Mouse (Mus musculus): ENCODE results near the gene Incenp. TPM values are rescaled to one million over a fixed set of nuclear protein-coding genes. Genes with fewer than 3 reads are reported as not detected.
"Not testable (repeated sequence)": the region's sequence is repeated elsewhere in the genome, so short reads cannot be mapped to it uniquely, and the experiment has no call there.

Incenp gene
- polyA plus RNA-seq, 1 experiment from 2014 or later, result 92.2 TPM

DNA sequence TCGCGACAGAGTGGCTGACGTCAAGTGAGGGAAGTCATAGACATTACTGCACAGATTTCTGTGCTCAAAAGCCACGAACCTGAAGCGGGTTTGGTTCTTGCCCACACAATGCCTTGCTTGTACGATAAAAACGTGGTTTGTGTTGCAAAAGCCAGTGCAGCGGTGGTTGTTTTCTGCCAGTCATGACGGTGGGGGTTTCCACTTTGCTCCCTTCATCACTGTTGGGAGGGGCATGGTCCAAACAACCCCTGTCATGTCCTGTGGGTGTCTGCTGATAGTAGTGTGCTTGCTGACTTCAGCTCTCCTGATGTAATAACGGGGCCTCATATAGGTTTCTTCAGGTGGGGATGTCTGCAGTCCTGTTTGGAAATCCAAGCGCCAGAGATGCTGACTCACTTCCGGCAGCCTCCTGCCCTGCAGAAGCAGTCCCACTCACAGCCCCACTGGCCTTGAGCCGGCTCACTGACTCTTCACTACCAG, 39.5 kb upstream of the Incenp start:
- H3K4me1 ChIP-seq (ENCODE audit: control insufficient read depth, insufficient read depth, low read length), result no peaks in the 10 kb centered on the region
- no peak overlapping the region for H3K27ac ChIP-seq (replicated peaks; ENCODE audit: low read depth, low read length)
- no peaks in the 10 kb centered on the region for H3K27me3 ChIP-seq (ENCODE audit: control insufficient read depth, insufficient read depth, low read length)
- DNase-seq (ENCODE audit: low spot score) (no peak), ATAC-seq (replicated peaks; ENCODE audit: insufficient number of reproducible peaks, low FRiP score, low TSS enrichment, low read depth) (no peak)
- H3K4me2 ChIP-seq (ENCODE audit: low read depth, low read length), result no peak overlapping the region
- H3K4me3 ChIP-seq (ENCODE audit: low read depth, low read length), result no peak overlapping the region
- 77% methylated on average over 13 of the region's 13 CpGs for WGBS
- no peaks in the 10 kb centered on the region for H3K36me3 ChIP-seq (replicated peaks; ENCODE audit: control insufficient read depth, insufficient read depth, low read depth, low read length)
- H3K9me3 ChIP-seq (replicated peaks; ENCODE audit: control insufficient read depth, low read length), result no peaks in the 10 kb centered on the region
- H3K9ac ChIP-seq (replicated peaks; ENCODE audit: low read length), result no peak overlapping the region

DNA sequence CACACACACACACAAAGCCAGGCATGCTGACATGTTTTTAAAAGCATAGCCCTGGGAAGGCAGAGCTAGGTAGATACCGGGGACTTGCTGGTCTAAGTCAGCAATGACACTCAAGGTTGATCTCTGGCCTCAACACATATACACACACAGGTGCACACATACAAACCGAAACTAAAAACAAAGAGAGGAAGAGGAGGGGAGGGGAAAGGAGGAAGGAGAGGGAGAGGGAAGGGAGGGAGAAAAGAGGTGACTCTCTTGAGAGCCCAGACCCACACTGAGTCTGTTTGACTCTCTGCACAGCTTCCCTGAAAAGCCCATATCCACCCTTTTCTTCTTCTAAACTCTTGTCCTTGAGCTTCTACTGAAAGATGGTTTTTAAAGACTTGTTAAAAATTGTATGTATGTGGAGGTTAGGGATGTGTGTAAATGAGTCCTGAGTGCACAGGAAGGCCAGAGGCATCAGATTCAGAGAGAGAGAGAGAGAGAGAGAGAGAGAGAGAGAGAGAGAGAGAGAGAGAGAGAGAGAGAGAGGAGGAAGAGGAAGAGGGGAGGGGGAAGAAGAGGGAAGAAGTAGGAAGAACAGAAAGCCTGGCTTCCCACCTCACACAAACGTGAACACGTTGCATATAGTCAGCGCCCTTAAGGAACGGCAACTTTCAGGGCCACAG, 38.9 kb upstream of the Incenp start:
- Histone ChIP-seq H3K9me3 (replicated peaks; ENCODE audit: control insufficient read depth, low read length) (no peaks in the 10 kb centered on the region), H3K27me3 (ENCODE audit: control insufficient read depth, insufficient read depth, low read length) (no peaks in the 10 kb centered on the region), H3K4me1 (ENCODE audit: control insufficient read depth, insufficient read depth, low read length) (no peaks in the 10 kb centered on the region), H3K9ac (replicated peaks; ENCODE audit: low read length) (no peak overlapping the region), H3K4me3 (ENCODE audit: low read depth, low read length) (no peak overlapping the region), H3K27ac (replicated peaks; ENCODE audit: low read depth, low read length) (no peak overlapping the region), H3K4me2 (ENCODE audit: low read depth, low read length) (no peak overlapping the region), H3K36me3 (replicated peaks; ENCODE audit: control insufficient read depth, insufficient read depth, low read depth, low read length) (no peaks in the 10 kb centered on the region)
- no peak for DNase-seq (ENCODE audit: low spot score)
- ATAC-seq (replicated peaks; ENCODE audit: insufficient number of reproducible peaks, low FRiP score, low TSS enrichment, low read depth), result no peak
- WGBS, result 80% methylated on average over 6 of the region's 6 CpGs

DNA sequence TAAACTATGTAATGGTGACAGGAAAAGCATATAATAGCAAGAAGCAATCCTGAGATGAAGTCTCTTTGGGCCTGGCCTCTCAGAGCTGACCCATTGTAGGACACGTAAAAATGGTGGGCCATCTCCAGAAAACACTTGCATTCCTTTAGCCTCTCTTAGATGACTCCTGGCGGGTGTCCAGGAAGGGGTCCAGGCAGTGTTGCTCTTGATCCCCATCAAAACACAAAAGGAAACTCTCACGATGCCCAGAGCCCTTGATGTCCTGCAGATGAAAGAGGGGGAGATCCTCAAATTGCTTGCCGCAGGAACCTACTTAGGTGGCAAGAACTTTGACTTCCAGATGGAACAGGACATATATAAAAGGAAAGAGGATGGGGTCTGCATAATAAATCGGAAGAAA, 38.1 kb upstream of the Incenp start:
- H3K4me2 ChIP-seq (ENCODE audit: low read depth, low read length), result no peak overlapping the region
- H3K4me1 ChIP-seq (ENCODE audit: control insufficient read depth, insufficient read depth, low read length), result no peaks in the 10 kb centered on the region
- H3K9me3 ChIP-seq (replicated peaks; ENCODE audit: control insufficient read depth, low read length), result no peaks in the 10 kb centered on the region
- H3K27me3 ChIP-seq (ENCODE audit: control insufficient read depth, insufficient read depth, low read length), result no peaks in the 10 kb centered on the region
- H3K9ac ChIP-seq (replicated peaks; ENCODE audit: low read length), result no peak overlapping the region
- ATAC-seq (replicated peaks; ENCODE audit: insufficient number of reproducible peaks, low FRiP score, low TSS enrichment, low read depth) (no peak), DNase-seq (ENCODE audit: low spot score) (no peak)
- WGBS, result 62% methylated on average over 5 of the region's 5 CpGs
- no peak overlapping the region for H3K4me3 ChIP-seq (ENCODE audit: low read depth, low read length)
- no peaks in the 10 kb centered on the region for H3K36me3 ChIP-seq (replicated peaks; ENCODE audit: control insufficient read depth, insufficient read depth, low read depth, low read length)
- no peak overlapping the region for H3K27ac ChIP-seq (replicated peaks; ENCODE audit: low read depth, low read length)

DNA sequence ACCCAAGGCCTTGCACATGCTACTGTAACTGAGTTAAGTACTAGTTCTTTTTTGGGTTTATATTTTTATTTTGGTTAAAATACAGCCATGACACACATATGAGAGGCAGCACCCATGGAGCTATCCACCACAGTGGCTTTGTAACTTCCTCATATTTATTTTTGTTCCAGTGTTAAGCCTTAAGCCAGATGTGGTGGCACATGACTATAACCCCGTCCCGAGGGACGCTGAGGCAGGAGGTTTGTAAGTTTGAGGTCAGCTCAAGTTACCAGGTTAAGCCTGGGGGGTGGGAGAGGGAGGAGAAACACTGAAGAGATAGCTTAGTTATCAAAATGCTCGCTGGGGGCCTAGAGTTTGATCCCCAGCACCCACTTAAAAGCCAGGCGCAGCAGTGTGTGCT, 37.2 kb upstream of the Incenp start:
- WGBS, result 59% methylated on average over 5 of the region's 5 CpGs
- H3K9me3 ChIP-seq (replicated peaks; ENCODE audit: control insufficient read depth, low read length), result no peaks in the 10 kb centered on the region
- DNase-seq (ENCODE audit: low spot score), result no peak
- H3K27me3 ChIP-seq (ENCODE audit: control insufficient read depth, insufficient read depth, low read length), result no peaks in the 10 kb centered on the region
- no peaks in the 10 kb centered on the region for H3K36me3 ChIP-seq (replicated peaks; ENCODE audit: control insufficient read depth, insufficient read depth, low read depth, low read length)
- H3K4me1 ChIP-seq (ENCODE audit: control insufficient read depth, insufficient read depth, low read length), result no peaks in the 10 kb centered on the region
- ATAC-seq (replicated peaks; ENCODE audit: insufficient number of reproducible peaks, low FRiP score, low TSS enrichment, low read depth), result no peak
- H3K27ac ChIP-seq (replicated peaks; ENCODE audit: low read depth, low read length), result no peak overlapping the region
- no peak overlapping the region for H3K4me3 ChIP-seq (ENCODE audit: low read depth, low read length)
- no peak overlapping the region for H3K4me2 ChIP-seq (ENCODE audit: low read depth, low read length)
- no peak overlapping the region for H3K9ac ChIP-seq (replicated peaks; ENCODE audit: low read length)

DNA sequence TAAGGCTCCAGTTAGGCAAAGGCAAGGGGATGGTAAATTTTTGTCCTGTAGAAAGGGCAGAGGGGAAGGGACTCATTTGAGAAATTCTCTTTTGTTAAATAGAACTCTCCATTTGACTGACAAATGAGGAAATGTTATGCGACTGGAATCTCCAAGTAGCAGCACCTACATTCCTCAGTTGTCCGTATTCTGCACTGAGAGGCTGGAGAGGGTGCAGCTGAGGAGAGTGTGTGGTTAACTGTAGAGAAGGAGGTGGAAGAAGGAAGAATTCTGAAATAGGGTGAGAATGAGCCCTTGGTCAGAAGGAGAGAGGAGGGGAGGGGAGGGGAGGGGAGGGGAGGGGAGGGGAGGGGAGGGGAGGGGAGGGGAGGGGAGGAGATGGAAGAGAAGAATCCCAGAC, 34.6 kb upstream of the Incenp start:
- H3K4me2 ChIP-seq (ENCODE audit: low read depth, low read length), result no peak overlapping the region
- H3K36me3 ChIP-seq (replicated peaks; ENCODE audit: control insufficient read depth, insufficient read depth, low read depth, low read length), result no peaks in the 10 kb centered on the region
- no peak for ATAC-seq (replicated peaks; ENCODE audit: insufficient number of reproducible peaks, low FRiP score, low TSS enrichment, low read depth)
- no peak for DNase-seq (ENCODE audit: low spot score)
- WGBS, result 60% methylated on average over 2 of the region's 2 CpGs
- H3K4me3 ChIP-seq (ENCODE audit: low read depth, low read length), result no peak overlapping the region
- no peaks in the 10 kb centered on the region for H3K4me1 ChIP-seq (ENCODE audit: control insufficient read depth, insufficient read depth, low read length)
- no peak overlapping the region for H3K9ac ChIP-seq (replicated peaks; ENCODE audit: low read length)
- H3K9me3 ChIP-seq (replicated peaks; ENCODE audit: control insufficient read depth, low read length), result no peaks in the 10 kb centered on the region
- no peak overlapping the region for H3K27ac ChIP-seq (replicated peaks; ENCODE audit: low read depth, low read length)
- no peaks in the 10 kb centered on the region for H3K27me3 ChIP-seq (ENCODE audit: control insufficient read depth, insufficient read depth, low read length)

DNA sequence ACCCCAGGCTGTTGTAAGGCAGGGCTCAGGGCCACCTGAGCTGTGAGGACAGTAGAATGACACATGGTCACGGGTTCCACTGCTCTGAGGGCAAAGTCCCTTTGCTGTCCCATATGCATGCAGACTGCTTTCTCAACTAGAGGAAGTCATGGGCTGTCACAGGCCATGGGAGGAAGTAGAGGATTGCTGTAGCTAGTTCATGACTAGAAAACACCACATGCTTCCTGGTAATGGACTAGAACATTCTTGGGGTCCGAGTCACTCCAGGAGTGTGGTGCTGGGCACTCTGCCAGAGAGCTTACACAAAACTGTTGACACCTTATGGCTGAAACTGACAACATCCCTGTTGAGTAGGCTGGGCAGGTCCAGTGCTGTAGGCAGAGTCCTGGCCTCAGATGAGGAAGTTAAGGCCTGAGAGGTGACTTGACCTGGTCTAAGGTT, 31.8 kb upstream of the Incenp start:
- H3K4me1 ChIP-seq (ENCODE audit: control insufficient read depth, insufficient read depth, low read length); H3K27ac ChIP-seq (replicated peaks; ENCODE audit: low read depth, low read length); DNase-seq (ENCODE audit: low spot score); H3K9ac ChIP-seq (replicated peaks; ENCODE audit: low read length); H3K4me3 ChIP-seq (ENCODE audit: low read depth, low read length); H3K9me3 ChIP-seq (replicated peaks; ENCODE audit: control insufficient read depth, low read length); H3K4me2 ChIP-seq (ENCODE audit: low read depth, low read length); H3K36me3 ChIP-seq (replicated peaks; ENCODE audit: control insufficient read depth, insufficient read depth, low read depth, low read length); ATAC-seq (replicated peaks; ENCODE audit: insufficient number of reproducible peaks, low FRiP score, low TSS enrichment, low read depth); H3K27me3 ChIP-seq (ENCODE audit: control insufficient read depth, insufficient read depth, low read length): not testable (repeated sequence)
- 80% methylated on average over 2 of the region's 2 CpGs for WGBS

DNA sequence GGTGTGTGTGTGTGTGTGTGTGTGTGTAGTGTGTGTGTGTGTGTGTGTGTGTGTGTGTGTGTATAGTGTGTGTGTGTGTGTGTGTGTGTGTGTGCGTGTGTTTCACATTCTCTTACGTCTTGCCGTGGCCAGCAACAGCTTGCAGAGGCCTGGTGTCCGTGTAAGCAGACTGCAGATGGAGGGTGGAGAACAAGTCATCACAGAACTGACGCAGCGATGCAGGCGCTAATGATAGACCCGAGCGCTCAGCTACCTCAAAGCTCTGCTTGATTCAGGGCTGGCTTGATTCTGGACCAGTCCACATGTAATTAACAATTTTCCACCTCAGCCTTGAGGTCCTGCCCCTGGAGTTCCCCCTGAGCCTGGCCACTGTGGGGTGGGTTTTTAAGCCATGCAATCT, 28.7 kb upstream of the Incenp start:
- Histone ChIP-seq H3K9me3 (replicated peaks; ENCODE audit: control insufficient read depth, low read length) (no peaks in the 10 kb centered on the region), H3K4me2 (ENCODE audit: low read depth, low read length) (no peak overlapping the region), H3K36me3 (replicated peaks; ENCODE audit: control insufficient read depth, insufficient read depth, low read depth, low read length) (no peaks in the 10 kb centered on the region), H3K27me3 (ENCODE audit: control insufficient read depth, insufficient read depth, low read length) (no peaks in the 10 kb centered on the region), H3K4me1 (ENCODE audit: control insufficient read depth, insufficient read depth, low read length) (no peaks in the 10 kb centered on the region; the same call in 1 of the 2 replicates), H3K4me3 (ENCODE audit: low read depth, low read length) (no peak overlapping the region), H3K27ac (replicated peaks; ENCODE audit: low read depth, low read length) (no peak overlapping the region), H3K9ac (replicated peaks; ENCODE audit: low read length) (no peak overlapping the region)
- 75% methylated on average over 9 of the region's 9 CpGs for WGBS
- DNase-seq (ENCODE audit: low spot score), result no peak
- no peak for ATAC-seq (replicated peaks; ENCODE audit: insufficient number of reproducible peaks, low FRiP score, low TSS enrichment, low read depth)

DNA sequence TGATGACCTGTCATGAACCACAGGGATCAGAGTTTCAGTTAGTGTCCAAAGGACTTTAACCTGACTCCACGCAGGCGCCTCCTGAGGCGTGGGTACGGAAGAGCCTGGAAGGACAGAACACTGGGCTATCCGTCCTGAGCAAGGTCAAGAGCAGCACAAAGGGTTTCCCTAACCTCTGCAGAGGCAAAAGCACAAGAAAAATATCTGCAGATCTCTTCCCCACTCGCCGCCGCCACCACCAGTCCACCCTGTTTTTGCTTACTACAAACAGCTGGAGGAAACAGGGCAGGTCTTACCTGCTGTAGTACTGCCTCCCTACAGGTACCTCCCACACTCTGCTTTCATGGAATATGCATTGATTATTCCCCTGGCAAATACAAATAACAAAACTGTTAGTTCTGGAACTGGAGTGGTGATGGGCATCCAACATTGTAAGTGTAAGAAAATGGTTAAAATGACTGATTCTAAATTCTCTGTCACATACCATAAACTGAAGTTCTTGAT, 25.5 kb upstream of the Incenp start:
- H3K4me1 ChIP-seq (ENCODE audit: control insufficient read depth, insufficient read depth, low read length), result no peaks in the 10 kb centered on the region; the same call in none of the 2 replicates
- H3K36me3 ChIP-seq (replicated peaks; ENCODE audit: control insufficient read depth, insufficient read depth, low read depth, low read length), result no peaks in the 10 kb centered on the region
- H3K27me3 ChIP-seq (ENCODE audit: control insufficient read depth, insufficient read depth, low read length), result no peaks in the 10 kb centered on the region
- no peak overlapping the region for H3K27ac ChIP-seq (replicated peaks; ENCODE audit: low read depth, low read length)
- DNase-seq (ENCODE audit: low spot score), result no peak
- H3K9ac ChIP-seq (replicated peaks; ENCODE audit: low read length), result no peak overlapping the region
- 70% methylated on average over 8 of the region's 8 CpGs for WGBS
- H3K4me2 ChIP-seq (ENCODE audit: low read depth, low read length), result no peak overlapping the region
- H3K4me3 ChIP-seq (ENCODE audit: low read depth, low read length), result no peak overlapping the region
- ATAC-seq (replicated peaks; ENCODE audit: insufficient number of reproducible peaks, low FRiP score, low TSS enrichment, low read depth), result no peak
- H3K9me3 ChIP-seq (replicated peaks; ENCODE audit: control insufficient read depth, low read length), result no peaks in the 10 kb centered on the region
